Mouse (Mus musculus): ENCODE results near the gene 6820408C15Rik.

DNA sequence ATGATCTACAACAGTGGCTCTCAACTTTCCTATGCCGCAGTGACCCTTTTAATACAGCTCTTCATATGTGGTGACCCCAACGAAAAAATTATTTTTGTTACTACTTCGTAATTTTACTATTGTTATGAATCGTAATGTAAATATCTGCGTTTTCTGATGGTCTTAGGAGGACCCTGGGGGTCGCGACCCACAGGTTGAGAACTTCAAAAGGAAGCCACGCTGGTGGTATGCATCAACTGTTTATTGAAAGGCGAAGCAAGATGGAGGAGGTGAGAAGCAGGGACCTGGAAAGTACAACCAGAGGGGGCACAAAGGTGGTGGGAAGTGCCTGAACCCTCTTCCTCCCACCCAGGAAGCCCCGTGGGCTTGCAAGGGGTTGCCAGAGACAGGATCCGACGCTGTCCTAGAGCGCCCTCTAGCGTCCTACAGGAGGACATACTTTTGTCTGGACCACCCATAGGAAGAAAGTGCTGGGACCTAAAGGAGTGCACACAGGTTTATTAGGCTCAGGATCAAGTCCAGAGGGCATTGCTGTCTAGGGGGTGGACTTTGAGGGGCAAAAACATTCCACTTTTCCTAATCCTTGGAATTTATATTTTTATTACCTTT, 46.8 kb upstream of the 6820408C15Rik start:
- TF ChIP-seq POLR2A (IDR thresholded peaks at IDR 0.05; ENCODE audit: low read depth, low read length) (no peak), CTCF (conservative IDR thresholded peaks at IDR 0.05 in 1 of 2, IDR thresholded peaks at IDR 0.05 in 1 of 2; ENCODE audit: low read depth in 2 of 2, low read length in 2 of 2) (peak; percentile 88 to 93), HCFC1 (IDR thresholded peaks at IDR 0.05; ENCODE audit: low read depth, low read length) (0 out of 2 replicates have a peak, but pooled peaks have one; percentile 16), UBTF (IDR thresholded peaks at IDR 0.05; ENCODE audit: low read depth, low read length) (no peak)

All from CH12.LX (cell line).